Mouse (Mus musculus): ENCODE results near the gene Plppr5. TPM values are rescaled to one million over a fixed set of nuclear protein-coding genes. Genes with fewer than 3 reads are reported as not detected.

Plppr5 gene
- total RNA-seq (2021): under 1 TPM; 0.26 to 0.56 TPM
- long read RNA-seq, experiment 1, full-length matches to known transcripts: 1 of 1 reads
- long read RNA-seq, experiment 1, partial matches to known transcripts: 0 of 1 reads
- long read RNA-seq, experiment 1, other reads (novel, unspliced or antisense): 0 of 1 reads
- long read RNA-seq, experiment 2: 0 reads

- DNase-seq: peak; percentile 7 to 19
Observed at GRCm38 (mm10) chr3:117574529-117575252, at the start of gene Plppr5. TSS of gene Plppr5 (plus strand) at chr3:117574836.

GRCm38 (mm10) chr3:117549899-117550298 is 24.7 kb upstream of the Plppr5 start:
- DNase-seq: no peak

- no peak for DNase-seq
Observed at GRCm38 (mm10) chr3:117550526-117550925, 24.1 kb upstream of the Plppr5 start.

- no peak for DNase-seq
Observed at GRCm38 (mm10) chr3:117556972-117557371, 17.7 kb upstream of the Plppr5 start.

- peak; percentile 8 for DNase-seq
Observed at GRCm38 (mm10) chr3:117575253-117575927, 754 bp downstream of the Plppr5 start.

GRCm38 (mm10) chr3:117575928-117576254 is 1.3 kb downstream of the Plppr5 start:
- DNase-seq: no peak

- no peak for DNase-seq
Observed at GRCm38 (mm10) chr3:117577349-117577748, 2.7 kb downstream of the Plppr5 start.

- no peak for DNase-seq
Observed at GRCm38 (mm10) chr3:117582628-117583027, 8.0 kb downstream of the Plppr5 start.

- no peak for DNase-seq
Observed at GRCm38 (mm10) chr3:117602404-117602803, 27.8 kb downstream of the Plppr5 start.

GRCm38 (mm10) chr3:117603458-117603857 is 28.8 kb downstream of the Plppr5 start:
- no peak for DNase-seq

- no peak for DNase-seq
Observed at GRCm38 (mm10) chr3:117606383-117606782, 31.7 kb downstream of the Plppr5 start.

- no peak for DNase-seq
Observed at GRCm38 (mm10) chr3:117611453-117611852, 36.8 kb downstream of the Plppr5 start.

- no peak for DNase-seq
Observed at GRCm38 (mm10) chr3:117614856-117615255, 40.2 kb downstream of the Plppr5 start.

GRCm38 (mm10) chr3:117625257-117626001 is 50.8 kb downstream of the Plppr5 start:
- no peak for DNase-seq

GRCm38 (mm10) chr3:117628799-117629198 is 54.2 kb downstream of the Plppr5 start:
- no peak for DNase-seq

- peak in 1 of 2 experiments; percentile 3 for DNase-seq
Observed at GRCm38 (mm10) chr3:117630332-117630731, 55.7 kb downstream of the Plppr5 start.

GRCm38 (mm10) chr3:117648612-117649011 is 74.0 kb downstream of the Plppr5 start:
- DNase-seq: no peak

- DNase-seq: no peak
Observed at GRCm38 (mm10) chr3:117664316-117664715, 89.7 kb downstream of the Plppr5 start.

GRCm38 (mm10) chr3:117679189-117679588 is 104.6 kb downstream of the Plppr5 start:
- no peak for DNase-seq

GRCm38 (mm10) chr3:117684640-117685039 is 110.0 kb downstream of the Plppr5 start:
- no peak for DNase-seq

- DNase-seq: no peak
Observed at GRCm38 (mm10) chr3:117686036-117686435, 111.4 kb downstream of the Plppr5 start.

GRCm38 (mm10) chr3:117686648-117687047 is 112.0 kb downstream of the Plppr5 start:
- no peak for DNase-seq

- DNase-seq: no peak
Observed at GRCm38 (mm10) chr3:117694736-117695135, 120.1 kb downstream of the Plppr5 start.
